Mouse (Mus musculus) MEL (cell line): ENCODE data around the gene Bicd2. TPM values are rescaled to one million over a fixed set of nuclear protein-coding genes. Genes with fewer than 3 reads are reported as not detected.
A peak's percentile ranks its signal among the peaks of the same experiment; 100 is the strongest.

Experiments
- DNase-seq: peaks from one replicate; pipeline ENCODE4 v3.0.0; 2011; ENCODE audit warnings: low read depth, low spot score
- H3K27ac ChIP-seq: 2 replicates; pipeline ENCODE4 v1.5.1; 2012; ENCODE audit warnings: low read depth, mild to moderate bottlenecking, control low read depth, low read length, moderate library complexity; ENCODE audit not compliant: control insufficient read depth
- H3K27me3 ChIP-seq, 2 experiments: fragments of 150-350 bp in 1 of 2; sonication (generic) in 1 of 2; 2 replicates each; pipeline ENCODE4 v1.6.1; 2012; ENCODE audit warnings: low read length in 2 of 2, mild to moderate bottlenecking in 2 of 2, improper control_type of control experiment in 1 of 2, moderate library complexity in 1 of 2; ENCODE audit not compliant: insufficient read depth in 2 of 2, control insufficient read depth in 1 of 2
- H3K36me3 ChIP-seq, 2 experiments: 2 replicates each; pipeline ENCODE4 v1.6.1; 2012 to 2014; ENCODE audit warnings: low read length in 2 of 2, improper control_type of control experiment in 1 of 2, inconsistent platforms in 1 of 2, mild to moderate bottlenecking in 1 of 2; ENCODE audit not compliant: insufficient read depth in 2 of 2, control insufficient read depth in 1 of 2
- H3K4me1 ChIP-seq, 2 experiments: fragments of 150-350 bp in 1 of 2; sonication (generic) in 1 of 2; 2 replicates each; pipeline ENCODE4 v1.6.1; 2012; ENCODE audit warnings: low read length in 2 of 2, improper control_type of control experiment in 1 of 2, mild to moderate bottlenecking in 1 of 2; ENCODE audit not compliant: insufficient read depth in 2 of 2, control insufficient read depth in 1 of 2
- H3K4me3 ChIP-seq, 2 experiments: fragments of 150-350 bp in 1 of 2; sonication (generic) in 1 of 2; 2 replicates each; pipeline ENCODE4 v1.5.1; 2012; ENCODE audit warnings: low read depth in 2 of 2, low read length in 2 of 2, mild to moderate bottlenecking in 2 of 2, moderate library complexity in 2 of 2, control low read depth in 1 of 2, improper control_type of control experiment in 1 of 2; ENCODE audit not compliant: control insufficient read depth in 1 of 2, insufficient read depth in 1 of 2
- H3K79me2 ChIP-seq: 2 replicates; pipeline ENCODE4 v1.6.1; 2012; ENCODE audit warnings: mild to moderate bottlenecking, low read length, moderate library complexity; ENCODE audit not compliant: control insufficient read depth, poor library complexity, insufficient read depth
- H3K9ac ChIP-seq: 2 replicates; pipeline ENCODE4 v1.6.1; 2012; ENCODE audit warnings: low read depth, mild to moderate bottlenecking, control low read depth, low read length, moderate library complexity; ENCODE audit not compliant: control insufficient read depth, poor library complexity, severe bottlenecking
- H3K9me3 ChIP-seq: fragments of 150-350 bp; sonication (generic); replicated peaks from 2 replicates; pipeline ENCODE4 v1.6.1; 2012; ENCODE audit warnings: mild to moderate bottlenecking, low read length, improper control_type of control experiment, moderate library complexity; ENCODE audit not compliant: insufficient read depth
- CTCF ChIP-seq, 3 experiments: IDR thresholded peaks in 2 of 3; conservative IDR thresholded peaks in 1 of 3; 2 replicates each; pipeline ENCODE4 v1.5.1; 2011 to 2012; ENCODE audit warnings: low read length in 3 of 3, low read depth in 2 of 3, mild to moderate bottlenecking in 2 of 3, improper control_type of control experiment in 1 of 3, inconsistent platforms in 1 of 3, mixed read lengths in 1 of 3, moderate library complexity in 1 of 3; ENCODE audit not compliant: control insufficient read depth in 1 of 3, insufficient read depth in 1 of 3, poor library complexity in 1 of 3, severe bottlenecking in 1 of 3
- EP300 ChIP-seq, 2 experiments: IDR thresholded peaks; 2 replicates each; pipeline ENCODE4 v1.6.1; 2011; ENCODE audit warnings: improper control_type of control experiment in 2 of 2, low read length in 2 of 2, low read depth in 1 of 2, mild to moderate bottlenecking in 1 of 2
- ETS1 ChIP-seq: IDR thresholded peaks from 2 replicates; pipeline ENCODE4 v1.6.1; 2012; ENCODE audit warnings: low read depth, mild to moderate bottlenecking, inconsistent platforms, low read length, improper control_type of control experiment, moderate library complexity
- GABPA ChIP-seq: IDR thresholded peaks from 2 replicates; pipeline ENCODE4 v1.6.1; 2012; ENCODE audit warnings: low read depth, mild to moderate bottlenecking, inconsistent platforms, low read length, improper control_type of control experiment, moderate library complexity
- GATA1 ChIP-seq: IDR thresholded peaks from 2 replicates; pipeline ENCODE4 v1.6.1; 2011; ENCODE audit warnings: low read depth, low read length, improper control_type of control experiment
- JUND ChIP-seq: IDR thresholded peaks from 2 replicates; pipeline ENCODE4 v1.6.1; 2011; ENCODE audit warnings: low read depth, mild to moderate bottlenecking, improper control_type of control experiment, low read length
- KAT2A ChIP-seq: conservative IDR thresholded peaks from 2 replicates; pipeline ENCODE4 v1.6.1; 2012; ENCODE audit warnings: low read depth, low read length, improper control_type of control experiment, inconsistent platforms
- MAX ChIP-seq: IDR thresholded peaks from 2 replicates; pipeline ENCODE4 v1.6.1; 2011; ENCODE audit warnings: low read length, improper control_type of control experiment
- MAZ ChIP-seq: IDR thresholded peaks from 2 replicates; pipeline ENCODE4 v1.6.1; 2012; ENCODE audit warnings: low read depth, mild to moderate bottlenecking, inconsistent platforms, low read length, improper control_type of control experiment
- MEF2A ChIP-seq: IDR thresholded peaks from 2 replicates; pipeline ENCODE4 v1.6.1; 2014; ENCODE audit warnings: low read depth, mild to moderate bottlenecking, inconsistent platforms, low read length, improper control_type of control experiment; ENCODE audit not compliant: poor library complexity, insufficient replicate concordance, severe bottlenecking; ENCODE audit errors: extremely low read depth
- MXI1 ChIP-seq: IDR thresholded peaks from 2 replicates; pipeline ENCODE4 v1.6.1; 2011; ENCODE audit warnings: mild to moderate bottlenecking, low read depth, low read length, improper control_type of control experiment
- MYB ChIP-seq: IDR thresholded peaks from 2 replicates; pipeline ENCODE4 v1.6.1; 2011; ENCODE audit warnings: mild to moderate bottlenecking, low read depth, low read length, improper control_type of control experiment
- MYC ChIP-seq: IDR thresholded peaks from 2 replicates; pipeline ENCODE4 v1.6.1; 2011; ENCODE audit warnings: low read depth, mild to moderate bottlenecking, low read length, improper control_type of control experiment, moderate library complexity
- NELFE ChIP-seq: IDR thresholded peaks from 2 replicates; pipeline ENCODE4 v1.6.1; 2011; ENCODE audit warnings: low read depth, low read length, improper control_type of control experiment
- NRF1 ChIP-seq: IDR thresholded peaks from 2 replicates; pipeline ENCODE4 v1.6.1; 2014; ENCODE audit warnings: low read depth, mild to moderate bottlenecking, inconsistent platforms, low read length, improper control_type of control experiment, moderate library complexity; ENCODE audit not compliant: poor library complexity, insufficient read depth, severe bottlenecking
- POLR2AphosphoS2 ChIP-seq: IDR thresholded peaks from 2 replicates; pipeline ENCODE4 v1.6.1; 2011; ENCODE audit warnings: low read length, improper control_type of control experiment
- POLR2AphosphoS5 ChIP-seq: IDR thresholded peaks from 2 replicates; pipeline ENCODE4 v1.6.1; 2012; ENCODE audit warnings: low read depth, borderline replicate concordance, mild to moderate bottlenecking, inconsistent platforms, low read length, moderate library complexity, mixed read lengths
- RAD21 ChIP-seq: IDR thresholded peaks from 2 replicates; pipeline ENCODE4 v1.6.1; 2011; ENCODE audit warnings: mild to moderate bottlenecking, low read depth, low read length, improper control_type of control experiment
- RCOR1 ChIP-seq: IDR thresholded peaks from 2 replicates; pipeline ENCODE4 v1.6.1; 2012; ENCODE audit warnings: low read depth, mild to moderate bottlenecking, inconsistent platforms, low read length, improper control_type of control experiment
- SIN3A ChIP-seq: IDR thresholded peaks from 2 replicates; pipeline ENCODE4 v1.6.1; 2012; ENCODE audit warnings: low read length, improper control_type of control experiment, inconsistent platforms
- SMC3 ChIP-seq: IDR thresholded peaks from 2 replicates; pipeline ENCODE4 v1.6.1; 2011; ENCODE audit warnings: low read depth, low read length, improper control_type of control experiment
- TAL1 ChIP-seq: IDR thresholded peaks from 2 replicates; pipeline ENCODE4 v1.6.1; 2012; ENCODE audit warnings: mild to moderate bottlenecking, inconsistent platforms, low read length, moderate library complexity, mixed read lengths
- TBP ChIP-seq: IDR thresholded peaks from 2 replicates; pipeline ENCODE4 v1.8.0; 2011; ENCODE audit warnings: low read depth, low read length, improper control_type of control experiment
- TCF12 ChIP-seq: IDR thresholded peaks from 2 replicates; pipeline ENCODE4 v1.6.1; 2014; ENCODE audit warnings: low read depth, mild to moderate bottlenecking, inconsistent platforms, low read length, improper control_type of control experiment, moderate library complexity
- UBTF ChIP-seq: IDR thresholded peaks from 2 replicates; pipeline ENCODE4 v1.6.1; 2012; ENCODE audit warnings: low read depth, mild to moderate bottlenecking, inconsistent platforms, low read length, improper control_type of control experiment, moderate library complexity, borderline replicate concordance; ENCODE audit not compliant: insufficient read depth
- USF1 ChIP-seq: IDR thresholded peaks from 2 replicates; pipeline ENCODE4 v1.6.1; 2014; ENCODE audit warnings: low read depth, mild to moderate bottlenecking, inconsistent platforms, low read length, improper control_type of control experiment, moderate library complexity
- USF2 ChIP-seq, 2 experiments: IDR thresholded peaks; 2 replicates each; pipeline ENCODE4 v1.6.1; 2011 to 2012; ENCODE audit warnings: improper control_type of control experiment in 2 of 2, low read length in 2 of 2, borderline replicate concordance in 1 of 2, inconsistent platforms in 1 of 2, low read depth in 1 of 2, mild to moderate bottlenecking in 1 of 2; ENCODE audit not compliant: insufficient read depth in 1 of 2
- ZC3H11A ChIP-seq: IDR thresholded peaks from 2 replicates; pipeline ENCODE4 v1.6.1; 2012; ENCODE audit warnings: low read depth, mild to moderate bottlenecking, inconsistent platforms, low read length, improper control_type of control experiment
- ZKSCAN1 ChIP-seq: IDR thresholded peaks from 2 replicates; pipeline ENCODE4 v1.6.1; 2012; ENCODE audit warnings: low read depth, mild to moderate bottlenecking, inconsistent platforms, low read length, improper control_type of control experiment, moderate library complexity
- ZNF384 ChIP-seq: IDR thresholded peaks from 2 replicates; pipeline ENCODE4 v1.6.1; 2012; ENCODE audit warnings: low read depth, mild to moderate bottlenecking, inconsistent platforms, low read length, improper control_type of control experiment
- polyA plus RNA-seq, 2 experiments: library from polyadenylated mRNA; stranded (reverse) in 1 of 2; unstranded in 1 of 2; fragments of >175 nt in 1 of 2; fragments of >200 nt in 1 of 2; gene quantifications; 2 replicates each; pipeline versions ENCODE4 v1.2.1 to v1.2.4; 2012; ENCODE audit warnings: low replicate concordance in 2 of 2, low read depth in 1 of 2; ENCODE audit not compliant: insufficient read length in 2 of 2, insufficient read depth in 1 of 2, missing spikeins in 1 of 2
- total RNA-seq: library from RNA; depleted of rRNA; stranded (reverse); fragments of 300-350 nt; gene quantifications from 2 replicates; pipeline ENCODE4 v1.2.3, GENCODE M21; 2012

The Bicd2 gene
- total and polyA plus RNA-seq, 3 experiments = 21.8 to 22.6 TPM; not detected in 1

DNA sequence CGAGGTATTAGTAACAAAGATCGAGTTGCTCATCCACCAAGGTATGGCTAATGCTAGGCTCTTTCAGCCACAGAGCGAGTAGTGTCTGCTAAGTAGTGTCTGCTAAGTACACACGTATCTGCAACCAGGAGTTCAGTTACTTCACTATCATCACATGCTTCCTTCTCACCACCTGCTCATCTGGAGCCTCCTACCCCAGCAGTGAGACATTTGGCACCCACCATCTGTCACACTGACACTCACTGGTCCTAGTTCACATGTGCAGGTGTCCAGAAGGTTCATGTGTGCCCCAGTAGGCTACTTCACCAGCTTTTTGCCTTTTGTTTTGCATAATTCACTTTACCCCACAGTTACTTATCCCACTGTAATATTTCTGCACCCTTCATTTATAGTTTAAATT is 8.0 kb downstream of the Bicd2 start:
- TF ChIP-seq ETS1 (peak; percentile 51; the same call in 1 of the 2 replicates), MAZ (0 out of 2 replicates have a peak, but pooled peaks have one; percentile 4), TCF12 (peak; percentile 58), MAX (peak; percentile 27; the same call in 1 of the 2 replicates), GABPA (no peak), USF1 (peak; percentile 32; the same call in 1 of the 2 replicates)
- Histone ChIP-seq H3K4me1 (peaks cover 23 to 28% of the 10 kb centered on the region in 2 experiments), H3K36me3 (peaks cover 0 to 21% of the 10 kb centered on the region in 2 experiments; a peak in 2 of 4 replicates), H3K27me3 (no peaks in the 10 kb centered on the region), H3K9me3 (no peaks in the 10 kb centered on the region), H3K4me3 (no peak overlapping the region), H3K79me2 (peaks cover 48% of the 10 kb centered on the region), H3K9ac (no peak overlapping the region), H3K27ac (peak overlapping the region; percentile 28)
- DNase-seq = peak; percentile 50

DNA sequence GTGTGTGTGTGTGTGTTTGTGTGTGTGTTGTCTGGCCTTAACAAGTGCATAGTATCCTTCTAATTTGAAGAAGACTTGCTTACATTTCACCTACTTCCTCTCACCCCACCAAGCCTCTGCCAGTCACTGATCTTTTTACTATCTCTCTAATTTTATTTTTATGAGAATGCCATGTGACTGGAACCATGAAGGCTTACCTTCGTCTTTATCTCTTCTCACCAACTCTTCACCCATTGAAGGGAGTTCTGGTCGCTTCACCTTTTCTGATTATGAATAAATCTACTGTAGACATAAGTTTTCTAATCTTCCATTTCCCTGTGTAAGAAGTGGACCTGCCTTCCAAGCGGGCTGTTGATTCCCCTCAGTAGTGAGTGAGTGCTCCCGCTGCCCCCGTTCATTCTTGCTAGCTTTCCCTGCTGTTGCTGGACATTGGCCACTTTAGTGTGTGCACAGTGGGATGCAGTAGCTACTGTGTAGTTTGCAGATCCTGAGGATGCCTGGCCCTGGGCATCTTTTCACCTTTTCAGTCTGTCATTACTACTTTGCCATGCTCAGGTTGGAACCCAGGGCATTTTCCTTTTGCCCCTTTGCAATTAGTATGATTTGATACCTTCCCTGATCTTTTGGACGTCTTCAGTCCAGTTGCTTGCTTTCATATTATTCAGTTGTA is 8.6 kb downstream of the Bicd2 start:
- peaks cover 23 to 28% of the 10 kb centered on the region in 2 experiments for H3K4me1 ChIP-seq
- no peak overlapping the region for H3K9ac ChIP-seq
- peak overlapping the region; percentile 13 for H3K27ac ChIP-seq
- DNase-seq = peak; percentile 66
- H3K4me3 ChIP-seq = no peak overlapping the region
- H3K79me2 ChIP-seq = peaks cover 42% of the 10 kb centered on the region
- no peaks in the 10 kb centered on the region for H3K9me3 ChIP-seq
- H3K27me3 ChIP-seq = no peaks in the 10 kb centered on the region
- peaks cover 0 to 21% of the 10 kb centered on the region in 2 experiments; a peak in 2 of 4 replicates for H3K36me3 ChIP-seq
- TF ChIP-seq ZKSCAN1 = no peak
- TF ChIP-seq TAL1 = peak; percentile 57
- TF ChIP-seq MEF2A = no peak
- no peak for TF ChIP-seq CTCF (IDR thresholded peaks at IDR 0.05 in 2 of 3, conservative IDR thresholded peaks at IDR 0.05 in 1 of 3; ENCODE audit: control insufficient read depth in 1 of 3, insufficient read depth in 1 of 3, low read depth in 2 of 3, low read length in 3 of 3, poor library complexity in 1 of 3, severe bottlenecking in 1 of 3)
- TF ChIP-seq USF1 = peak; percentile 90
- no peak for TF ChIP-seq ZC3H11A
- no peak for TF ChIP-seq TBP
- TF ChIP-seq NRF1 = no peak
- TF ChIP-seq MAZ = 0 out of 2 replicates have a peak, but pooled peaks have one; percentile 14
- TF ChIP-seq MXI1 = peak; percentile 86
- TF ChIP-seq POLR2AphosphoS2 = no peak
- peak; percentile 79 to 85 for TF ChIP-seq EP300 (IDR thresholded peaks at IDR 0.05; ENCODE audit: low read depth in 1 of 2, low read length in 2 of 2)
- TF ChIP-seq ZNF384 = no peak
- peak; percentile 58 for TF ChIP-seq SIN3A
- 0 out of 2 replicates have a peak, but pooled peaks have one; percentile 65 for TF ChIP-seq MYC
- no peak for TF ChIP-seq POLR2AphosphoS5
- TF ChIP-seq KAT2A = no peak
- no peak for TF ChIP-seq NELFE
- TF ChIP-seq USF2 (IDR thresholded peaks at IDR 0.05; ENCODE audit: borderline replicate concordance in 1 of 2, insufficient read depth in 1 of 2, low read depth in 1 of 2, low read length in 2 of 2) = peak in 1 of 2 experiments; percentile 49; a peak in 1 of 4 replicates
- no peak for TF ChIP-seq UBTF
- TF ChIP-seq RCOR1 = peak; percentile 67
- TF ChIP-seq JUND = no peak
- TF ChIP-seq RAD21 = no peak
- TF ChIP-seq SMC3 = no peak
- no peak for TF ChIP-seq MYB
- peak; percentile 85 for TF ChIP-seq GATA1
- TF ChIP-seq MAX = peak; percentile 83
